Mouse (Mus musculus) small intestine, adult 2 months (tissue): ENCODE results near the gene Rtbdn.

ENCODE experiments used
- CTCF ChIP-seq: fragments of 200-500 bp; IDR thresholded peaks from 2 replicates; pipeline ENCODE4 v1.5.1; 2012; ENCODE audit warnings: low read depth, mild to moderate bottlenecking, control low read depth, inconsistent platforms, low read length, moderate library complexity, mixed read lengths; ENCODE audit not compliant: insufficient replicate concordance, insufficient read length; ENCODE audit errors: extremely low read depth
- POLR2A ChIP-seq: fragments of 200-500 bp; IDR thresholded peaks from 2 replicates; pipeline ENCODE4 v1.6.1; 2012; ENCODE audit warnings: low read depth, mild to moderate bottlenecking, control low read depth, inconsistent platforms, low read length, moderate library complexity

GRCm38 (mm10) chr8:84925557-84925956 lies 21.2 kb upstream of the Rtbdn start:
- TF ChIP-seq POLR2A (no peak), CTCF (no peak)
